ENCODE assay signal across 18 mouse cellular contexts in genomic region chr15:101215136-101215535, GRCm38 (mm10). TPM values are rescaled to one million over a fixed set of nuclear protein-coding genes. Genes with fewer than 3 reads are reported as not detected.
DNase-seq lines count a peak whose midpoint lies in the region; TF ChIP-seq lines count a peak whose summit lies in the region.
"Had no signal": no experiment of that assay in that cellular context is flagged by ENCODE, and none has a peak within 500 bp of the region (broad histone marks: within the 10 kb centered on the region; RNA-seq: fewer than 3 reads in every experiment).

No protein-coding gene starts in this region.

- H3K27me3 ChIP-seq in kidney, adult 2 months (replicated peaks; ENCODE audit: control insufficient read depth, insufficient read depth, low read length), result no peaks in the 10 kb centered on the region
- H3K27me3 ChIP-seq: embryonic facial prominence, embryonic 12.5 days; forebrain, embryonic 13.5 days; forebrain, embryonic 15.5 days; Patski had no signal

- no peak for TF ChIP-seq POLR2A in kidney, adult 2 months (IDR thresholded peaks at IDR 0.05; ENCODE audit: low read depth, low read length)

- H3K4me3 ChIP-seq in kidney, adult 2 months (ENCODE audit: insufficient read depth, low read depth, low read length), result no peak overlapping the region
- H3K4me3 ChIP-seq: embryonic facial prominence, embryonic 10.5 days; embryonic facial prominence, embryonic 12.5 days; forebrain, embryonic 13.5 days; forebrain, embryonic 15.5 days had no signal

- peak; percentile 70 for DNase-seq in adrenal gland, adult 2 months
- no peak for DNase-seq in adrenal gland, postnatal 4 days (ENCODE audit: low spot score in 2 of 2)
- DNase-seq in kidney, adult 2 months, result no peak
- no peak for DNase-seq in kidney, adult 8-10 months
- peak; percentile 42 for DNase-seq in 3T3-L1 (ENCODE audit: low read depth, low spot score)
- DNase-seq in layer of hippocampus, postnatal 10 days (ENCODE audit: low spot score in 2 of 2), result no peak
- DNase-seq: adrenal gland, postnatal 25 days; cerebellum, adult 2 months; cerebellum, adult 9-10 months; cerebellum, postnatal 10 days; cerebellum, postnatal 25 days; forebrain, postnatal 0 days had no signal

- TF ChIP-seq CTCF in kidney, adult 2 months (conservative IDR thresholded peaks at IDR 0.05; ENCODE audit: insufficient read depth, insufficient read length, low read depth, low read length), result no peak

- H3K27ac ChIP-seq in kidney, adult 2 months (ENCODE audit: insufficient read depth, low read depth, low read length), result peak overlapping the region; percentile 39
- H3K27ac ChIP-seq: embryonic facial prominence, embryonic 10.5 days; embryonic facial prominence, embryonic 12.5 days; forebrain, embryonic 13.5 days; forebrain, embryonic 15.5 days had no signal

- H3K36me3 ChIP-seq in kidney, adult 2 months (ENCODE audit: control insufficient read depth, insufficient read depth, low read length), result no peaks in the 10 kb centered on the region

- 19% methylated on average over 2 of the region's 2 CpGs for WGBS in kidney, adult 2 months

- H3K4me1 ChIP-seq in kidney, adult 2 months (ENCODE audit: control insufficient read depth, insufficient read depth, low read length), result peaks cover 12% of the 10 kb centered on the region; the same call in 1 of the 2 replicates
- H3K4me1 ChIP-seq: forebrain, embryonic 13.5 days; forebrain, embryonic 15.5 days had no signal

RNA-seq across cellular contexts. Expression of gene Grasp, which starts 8.9 kb away (rescaled TPM):
- total RNA-seq in adrenal gland, adult 2 months (2021), result 10 to 100 TPM; 16.4 to 21.0 TPM
- polyA plus RNA-seq in adrenal gland, adult 2 months (2012; rRNA removed), result 53.0 and 60.3 TPM in 2 replicates
- 10 to 100 TPM; 18.6 to 20.3 TPM for total RNA-seq in adrenal gland, postnatal 4 days (2021)
- 6.2 and 7.0 TPM in 2 replicates for polyA plus RNA-seq in kidney, adult 2 months (2012; rRNA removed)
- 10 to 100 TPM; 33.3 to 35.3 TPM for total RNA-seq in layer of hippocampus, postnatal 10 days (2021)
- polyA plus RNA-seq: activated CD4-positive, CD25-positive, alpha-beta regulatory T cell, adult 4 months had no signal

RNA-seq across cellular contexts. Expression of gene Nr4a1, which starts 38.9 kb away (rescaled TPM):
- total RNA-seq in adrenal gland, adult 2 months (2021), result 100 to 1,000 TPM; 560 to 565 TPM
- polyA plus RNA-seq in adrenal gland, adult 2 months (2012; rRNA removed), result 162 and 415 TPM in 2 replicates
- total RNA-seq in adrenal gland, postnatal 4 days (2021), result 10 to 100 TPM; 64.5 to 79.0 TPM
- polyA plus RNA-seq in kidney, adult 2 months (2012; rRNA removed), result 4.9 and 5.7 TPM in 2 replicates
- total RNA-seq in layer of hippocampus, postnatal 10 days (2021), result 10 to 100 TPM; 28.4 to 33.9 TPM

RNA-seq across cellular contexts. Expression of gene Acvr1b, which starts 41.3 kb away (rescaled TPM):
- total RNA-seq in adrenal gland, adult 2 months (2021), result 10 to 100 TPM in 1 of 2 experiments, 1 to 10 TPM in 1; 5.2 to 10.0 TPM
- polyA plus RNA-seq in adrenal gland, adult 2 months (2012; rRNA removed), result 10.1 and 11.2 TPM in 2 replicates
- 10 to 100 TPM; 18.5 to 19.9 TPM for total RNA-seq in adrenal gland, postnatal 4 days (2021)
- polyA plus RNA-seq in kidney, adult 2 months (2012; rRNA removed), result 37.0 and 37.2 TPM in 2 replicates
- 10 to 100 TPM; 78.9 to 79.2 TPM for total RNA-seq in layer of hippocampus, postnatal 10 days (2021)

Comparison
In these comparisons a context has a peak if more than half of its experiments do, and no peak if none do; other contexts are left out.
1. DNase-seq: peak in adrenal gland, adult 2 months (single experiment) and 3T3-L1 (single experiment); none in adrenal gland, postnatal 4 days (0 of 2), kidney, adult 2 months (single experiment), kidney, adult 8-10 months (0 of 2) and layer of hippocampus, postnatal 10 days (0 of 2).
2. RNA of gene Nr4a1, which starts 38.9 kb away (total RNA-seq): 560 to 565 TPM in adrenal gland, adult 2 months; 64.5 to 79.0 TPM in adrenal gland, postnatal 4 days and 28.4 to 33.9 TPM in layer of hippocampus, postnatal 10 days; every median in the first group is over 4 times any median in the second.